Mouse (Mus musculus) ovary, postnatal 14 days (tissue): ENCODE data around the gene Rfx2.

Source experiments
- DNase-seq: peaks from one replicate; pipeline ENCODE4 v3.0.0; 2022; ENCODE audit warnings: low spot score

The Rfx2 gene

GRCm38 (mm10) chr17:56753452-56753851 is 77.4 kb downstream of the Rfx2 start:
- DNase-seq = no peak

GRCm38 (mm10) chr17:56751404-56752072 is 79.3 kb downstream of the Rfx2 start:
- DNase-seq = no peak

- no peak for DNase-seq
These were observed 86.6 kb downstream of the Rfx2 start for GRCm38 (mm10) chr17:56744173-56744572.

GRCm38 (mm10) chr17:56740788-56741160 is 90.0 kb downstream of the Rfx2 start:
- no peak for DNase-seq

- no peak for DNase-seq
These were observed 90.6 kb downstream of the Rfx2 start for GRCm38 (mm10) chr17:56740118-56740787.

GRCm38 (mm10) chr17:56738221-56738620 is 92.6 kb downstream of the Rfx2 start:
- no peak for DNase-seq

- no peak for DNase-seq
These were observed 94.3 kb downstream of the Rfx2 start for GRCm38 (mm10) chr17:56736534-56736933.

- no peak for DNase-seq
These were observed 101.2 kb downstream of the Rfx2 start for GRCm38 (mm10) chr17:56729656-56730055.

- no peak for DNase-seq
These were observed 101.7 kb downstream of the Rfx2 start for GRCm38 (mm10) chr17:56729151-56729550.

- DNase-seq = no peak
These were observed 102.7 kb downstream of the Rfx2 start for GRCm38 (mm10) chr17:56728117-56728516.

- no peak for DNase-seq
These were observed 103.2 kb downstream of the Rfx2 start for GRCm38 (mm10) chr17:56727659-56728058.

- no peak for DNase-seq
These were observed 103.7 kb downstream of the Rfx2 start for GRCm38 (mm10) chr17:56727029-56727649.
